Mouse (Mus musculus) stomach, embryonic 16.5 days (tissue): ENCODE measurements around the gene Adprhl1. TPM values are rescaled to one million over a fixed set of nuclear protein-coding genes. Genes with fewer than 3 reads are reported as not detected.

Experiments used
- ATAC-seq: fragments of 200-750 bp; cut with Nextera tagmentation; 2 replicates; pipeline ENCODE4 v1.8.0; 2017; ENCODE audit warnings: moderate number of reproducible peaks, moderate TSS enrichment; ENCODE audit not compliant: insufficient read depth, low FRiP score
- H3K27ac ChIP-seq: fragments of 300-500 bp; sonication (generic); 2 replicates; pipeline ENCODE4 v1.5.1; 2014; ENCODE audit warnings: low read length
- H3K27me3 ChIP-seq: fragments of 300-500 bp; sonication (generic); 2 replicates; pipeline ENCODE4 v1.6.1; 2014; ENCODE audit warnings: low read length, control low read depth, mixed read lengths; ENCODE audit not compliant: control insufficient read depth, insufficient read depth
- H3K36me3 ChIP-seq: fragments of 300-500 bp; sonication (generic); 2 replicates; pipeline ENCODE4 v1.6.1; 2014; ENCODE audit warnings: low read length; ENCODE audit not compliant: control insufficient read depth, insufficient read depth
- H3K4me1 ChIP-seq: fragments of 300-500 bp; sonication (generic); 2 replicates; pipeline ENCODE4 v1.6.1; 2014; ENCODE audit warnings: low read length, control low read depth, mixed read lengths; ENCODE audit not compliant: control insufficient read depth, insufficient read depth
- H3K4me2 ChIP-seq: fragments of 300-500 bp; sonication (generic); 2 replicates; pipeline ENCODE4 v1.6.1; 2014; ENCODE audit warnings: low read depth, low read length, mixed read lengths
- H3K4me3 ChIP-seq: fragments of 300-500 bp; sonication (generic); replicated peaks from 2 replicates; pipeline ENCODE4 v1.5.1; 2014; ENCODE audit warnings: mild to moderate bottlenecking, low read length
- H3K9ac ChIP-seq: fragments of 300-500 bp; sonication (generic); 2 replicates; pipeline ENCODE4 v1.6.1; 2014; ENCODE audit warnings: low read length
- H3K9me3 ChIP-seq: fragments of 300-500 bp; sonication (generic); replicated peaks from 2 replicates; pipeline ENCODE4 v1.6.1; 2016; ENCODE audit warnings: low read length, control low read depth; ENCODE audit not compliant: control insufficient read depth
- WGBS: fragments of 180-500 bp; shearing (Covaris S2); extraction: QIAGEN DNeasy Blood & Tissue Kit; methylation state at CpG from one replicate; pipeline ENCODE4 v1.1.7; 2014; 5-methylcytosine and 5-hydroxymethylcytosine counted together
- polyA plus RNA-seq: library from polyadenylated mRNA; unstranded; fragments of >200 nt; fragmentation: Nextera tagmentation; extraction: Ambion mirVana; gene quantifications from 2 replicates; pipeline ENCODE4 v1.2.1, GENCODE M21; 2015

The Adprhl1 gene
- polyA plus RNA-seq, 1 experiment from 2014 or later: 4.2 TPM

- Histone ChIP-seq H3K4me3 (no peak overlapping the region), H3K9me3 (no peaks in the 10 kb centered on the region), H3K4me1 (no peaks in the 10 kb centered on the region), H3K27ac (no peak overlapping the region), H3K4me2 (no peak overlapping the region), H3K27me3 (no peaks in the 10 kb centered on the region), H3K36me3 (no peaks in the 10 kb centered on the region; the same call in 1 of the 2 replicates), H3K9ac (0 out of 2 replicates have a peak overlapping the region, but pooled peaks have one; percentile 35)
- 79% methylated on average over 9 of the region's 9 CpGs for WGBS
- ATAC-seq: no peak
These were observed 73.6 kb downstream of the Adprhl1 start for GRCm38 (mm10) chr8:13180408-13180807.

- H3K36me3 ChIP-seq: no peaks in the 10 kb centered on the region; the same call in 1 of the 2 replicates
- no peak overlapping the region for H3K4me3 ChIP-seq
- H3K9ac ChIP-seq: no peak overlapping the region
- no peaks in the 10 kb centered on the region for H3K4me1 ChIP-seq
- no peaks in the 10 kb centered on the region for H3K27me3 ChIP-seq
- H3K27ac ChIP-seq: no peak overlapping the region
- WGBS: 77% methylated on average over 7 of the region's 7 CpGs
- H3K4me2 ChIP-seq: no peak overlapping the region
- no peak for ATAC-seq
- H3K9me3 ChIP-seq: no peaks in the 10 kb centered on the region
These were observed 74.0 kb downstream of the Adprhl1 start for GRCm38 (mm10) chr8:13179948-13180347.

GRCm38 (mm10) chr8:13179482-13179881 is 74.5 kb downstream of the Adprhl1 start:
- no peak overlapping the region for H3K9ac ChIP-seq
- no peak for ATAC-seq
- H3K9me3 ChIP-seq: no peaks in the 10 kb centered on the region

DNA sequence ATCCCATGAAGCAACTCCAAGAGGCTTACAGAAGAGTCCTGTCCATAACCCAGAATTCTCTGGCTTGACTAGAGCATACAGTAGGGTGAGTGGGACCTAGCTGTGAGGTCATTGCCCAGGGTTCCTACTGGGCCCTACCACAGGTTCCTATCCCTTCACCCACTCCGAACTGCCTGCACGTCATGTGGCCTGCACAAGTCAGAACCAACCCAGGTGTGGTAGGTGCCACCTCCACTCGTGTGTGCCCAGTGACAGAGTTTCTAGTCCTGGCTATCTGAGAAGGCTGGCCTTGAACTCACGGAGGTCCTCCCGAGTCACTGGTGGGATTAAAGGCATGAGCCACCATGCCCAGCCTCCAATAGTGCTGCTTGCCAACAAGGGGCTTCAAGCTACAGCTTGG is 75.8 kb downstream of the Adprhl1 start:
- Histone ChIP-seq H3K36me3 (peaks cover 11% of the 10 kb centered on the region; the same call in 1 of the 2 replicates), H3K9ac (no peak overlapping the region), H3K4me1 (no peaks in the 10 kb centered on the region), H3K27me3 (no peaks in the 10 kb centered on the region), H3K9me3 (no peaks in the 10 kb centered on the region), H3K27ac (no peak overlapping the region), H3K4me3 (no peak overlapping the region), H3K4me2 (no peak overlapping the region)
- ATAC-seq: no peak
- 78% methylated on average over 5 of the region's 5 CpGs for WGBS

More at GRCm38 (mm10) chr8:13179482-13179881, 74.5 kb downstream of the Adprhl1 start:
- H3K4me3 ChIP-seq: no peak overlapping the region
- no peak overlapping the region for H3K27ac ChIP-seq
- H3K4me1 ChIP-seq: no peaks in the 10 kb centered on the region
- 74% methylated on average over 6 of the region's 6 CpGs for WGBS
- H3K4me2 ChIP-seq: no peak overlapping the region
- no peaks in the 10 kb centered on the region; the same call in 1 of the 2 replicates for H3K36me3 ChIP-seq
- H3K27me3 ChIP-seq: no peaks in the 10 kb centered on the region

GRCm38 (mm10) chr8:13177173-13177852 is 76.6 kb downstream of the Adprhl1 start:
- Histone ChIP-seq H3K9ac (no peak overlapping the region), H3K4me3 (no peak overlapping the region), H3K4me1 (no peaks in the 10 kb centered on the region), H3K27me3 (no peaks in the 10 kb centered on the region), H3K27ac (no peak overlapping the region), H3K4me2 (no peak overlapping the region), H3K9me3 (no peaks in the 10 kb centered on the region), H3K36me3 (peaks cover 16% of the 10 kb centered on the region; the same call in 1 of the 2 replicates)
- ATAC-seq: no peak
- 89% methylated on average over 7 of the region's 7 CpGs for WGBS

DNA sequence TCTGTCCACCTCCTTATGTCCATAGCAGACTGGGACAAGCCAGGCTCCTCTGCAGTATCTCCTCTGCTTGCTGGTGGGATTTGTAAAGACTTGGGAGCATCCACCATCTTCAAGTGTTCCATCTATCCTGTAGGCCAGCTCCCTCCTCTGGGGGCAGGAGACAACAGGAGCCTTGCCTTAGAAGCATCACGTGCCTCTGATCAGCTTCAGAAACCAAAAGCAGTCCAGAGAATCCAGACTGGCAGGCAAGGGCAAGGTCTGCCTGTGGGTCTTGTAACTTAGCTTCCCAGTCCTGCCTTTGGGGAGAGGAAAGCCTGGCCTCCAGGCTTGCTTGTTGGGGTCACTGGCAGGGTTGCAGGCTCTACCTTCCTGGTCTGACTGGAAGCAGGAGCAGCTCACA is 78.3 kb downstream of the Adprhl1 start:
- H3K27me3 ChIP-seq: no peaks in the 10 kb centered on the region
- no peaks in the 10 kb centered on the region for H3K9me3 ChIP-seq
- 84% methylated on average over 1 of the region's 1 CpGs for WGBS
- H3K4me1 ChIP-seq: no peaks in the 10 kb centered on the region
- H3K4me2 ChIP-seq: no peak overlapping the region
- H3K36me3 ChIP-seq: peaks cover 20% of the 10 kb centered on the region
- no peak for ATAC-seq
- no peak overlapping the region for H3K4me3 ChIP-seq
- no peak overlapping the region for H3K9ac ChIP-seq
- no peak overlapping the region for H3K27ac ChIP-seq

DNA sequence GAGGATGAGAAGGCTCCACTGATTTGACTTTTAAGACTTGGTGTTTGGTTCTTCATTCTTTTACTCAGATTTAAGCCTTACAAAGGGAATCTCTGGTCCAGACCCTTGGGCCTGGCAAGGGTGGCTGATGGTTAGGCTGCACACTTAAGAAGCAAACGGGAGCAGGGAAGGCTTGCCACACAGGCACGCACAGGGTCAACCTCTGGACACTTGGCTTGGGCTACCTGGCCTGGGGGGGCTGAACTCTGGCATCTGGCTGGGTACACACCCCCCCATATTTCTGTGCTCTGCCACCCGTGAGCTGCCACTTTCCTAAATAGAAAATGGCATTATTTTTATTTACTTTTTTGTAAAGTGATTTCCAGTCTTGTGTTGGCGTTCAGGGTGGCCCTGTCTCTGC is 79.2 kb downstream of the Adprhl1 start:
- Histone ChIP-seq H3K27me3 (no peaks in the 10 kb centered on the region), H3K9me3 (no peaks in the 10 kb centered on the region), H3K27ac (no peak overlapping the region), H3K4me1 (no peaks in the 10 kb centered on the region), H3K9ac (no peak overlapping the region), H3K4me2 (no peak overlapping the region), H3K4me3 (no peak overlapping the region), H3K36me3 (peaks cover 20% of the 10 kb centered on the region)
- ATAC-seq: no peak
- WGBS: 91% methylated on average over 4 of the region's 4 CpGs

- no peak overlapping the region for H3K9ac ChIP-seq
- H3K9me3 ChIP-seq: no peaks in the 10 kb centered on the region
- H3K4me3 ChIP-seq: no peak overlapping the region
- WGBS: 90% methylated on average over 4 of the region's 4 CpGs
- H3K27ac ChIP-seq: no peak overlapping the region
- H3K27me3 ChIP-seq: no peaks in the 10 kb centered on the region
- ATAC-seq: no peak
- peaks cover 20% of the 10 kb centered on the region for H3K36me3 ChIP-seq
- H3K4me1 ChIP-seq: no peaks in the 10 kb centered on the region
- H3K4me2 ChIP-seq: no peak overlapping the region
These were observed 79.7 kb downstream of the Adprhl1 start for GRCm38 (mm10) chr8:13174305-13174704.
